Mouse (Mus musculus): Measurements from ENCODE around the gene Zbtb45.
A peak's percentile ranks its signal among the peaks of the same experiment; 100 is the strongest.

Gene Zbtb45

GRCm38 (mm10) chr7:12998851-12999250 is 11.0 kb downstream of the Zbtb45 start, which contains the start of gene Trim28:
Gene Trim28, plus strand, starts transcription at chr7:12999114.
- DNase-seq (ENCODE audit: low spot score in 2 of 2), result no peak

GRCm38 (mm10) chr7:12998053-12998452 is 11.8 kb downstream of the Zbtb45 start, which contains the start of gene Slc27a5:
Gene Slc27a5, minus strand, starts transcription at chr7:12998192.
- DNase-seq (ENCODE audit: low spot score in 2 of 2), result no peak

- DNase-seq (ENCODE audit: low spot score in 2 of 2), result no peak
Observed at GRCm38 (mm10) chr7:12997230-12997629, 12.6 kb downstream of the Zbtb45 start.

- DNase-seq (ENCODE audit: low spot score in 2 of 2), result no peak
Observed at GRCm38 (mm10) chr7:12995862-12996261, 14.0 kb downstream of the Zbtb45 start.

GRCm38 (mm10) chr7:12993148-12993547 is 16.7 kb downstream of the Zbtb45 start:
- DNase-seq (ENCODE audit: low spot score in 2 of 2), result no peak

DNA sequence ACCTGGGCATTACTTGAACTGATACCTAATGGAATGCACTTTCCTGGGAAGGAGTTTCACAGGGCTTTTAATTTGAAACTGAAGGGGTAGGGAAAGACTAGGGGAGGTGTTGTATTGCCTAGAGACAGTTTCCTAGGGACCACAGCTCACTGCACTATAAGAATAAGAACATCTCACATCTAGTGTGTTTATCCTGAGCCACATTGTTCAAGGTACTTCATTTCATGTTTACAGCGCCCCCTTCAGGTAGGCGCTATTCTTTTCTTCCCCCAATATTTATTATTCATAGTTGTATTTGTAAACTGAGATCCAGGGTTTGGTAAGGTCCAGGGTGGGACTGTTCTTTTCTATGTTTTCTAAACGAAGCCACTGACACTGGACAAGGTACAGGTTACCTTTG is 17.6 kb downstream of the Zbtb45 start:
- peak in 1 of 2 experiments; percentile 47 for DNase-seq (ENCODE audit: low spot score in 2 of 2)

GRCm38 (mm10) chr7:12987409-12988189 is 22.2 kb downstream of the Zbtb45 start:
- no peak for DNase-seq (ENCODE audit: low spot score in 2 of 2)

DNA sequence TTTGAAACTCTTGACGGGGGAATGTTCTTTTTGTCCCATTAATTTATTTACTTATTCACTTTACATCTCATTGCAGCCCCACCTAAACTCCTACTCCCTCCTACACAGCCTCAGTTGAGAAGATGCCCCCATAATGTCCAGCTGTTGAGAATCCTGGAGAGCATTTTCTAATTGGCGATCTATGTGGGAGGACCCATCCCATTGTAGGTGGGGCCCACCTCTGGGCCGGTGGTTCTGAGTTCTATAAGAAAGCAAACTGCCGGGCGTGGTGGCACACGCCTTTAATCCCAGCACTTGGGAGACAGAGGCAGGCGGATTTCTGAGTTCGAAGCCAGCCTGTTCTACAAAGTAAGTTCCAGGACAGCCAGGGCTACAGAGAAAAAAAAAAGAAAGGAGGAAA is 22.9 kb downstream of the Zbtb45 start:
- DNase-seq (ENCODE audit: low spot score in 2 of 2), result no peak

DNA sequence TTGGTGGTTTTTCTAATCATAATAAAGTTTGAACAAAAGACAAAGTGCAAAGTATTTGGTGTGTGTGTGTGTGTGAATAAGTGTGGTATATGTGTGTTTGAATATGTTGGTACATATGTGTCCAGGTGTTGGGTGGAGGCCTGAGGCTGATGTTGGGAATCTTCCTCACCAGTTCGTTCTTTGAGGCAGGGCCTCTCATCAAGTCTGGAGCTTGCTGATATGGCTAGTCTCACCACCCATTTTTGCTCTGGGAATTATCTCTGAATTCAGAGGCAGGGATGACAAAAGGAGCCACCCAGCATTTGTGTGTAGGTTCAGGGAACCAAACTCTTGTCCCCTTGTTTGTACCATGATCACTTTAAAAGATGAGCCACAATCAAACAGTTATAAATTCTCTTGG is 24.1 kb downstream of the Zbtb45 start:
- no peak for DNase-seq (ENCODE audit: low spot score in 2 of 2)

GRCm38 (mm10) chr7:12980291-12980690 is 29.5 kb downstream of the Zbtb45 start:
- no peak for DNase-seq (ENCODE audit: low spot score in 2 of 2)

DNA sequence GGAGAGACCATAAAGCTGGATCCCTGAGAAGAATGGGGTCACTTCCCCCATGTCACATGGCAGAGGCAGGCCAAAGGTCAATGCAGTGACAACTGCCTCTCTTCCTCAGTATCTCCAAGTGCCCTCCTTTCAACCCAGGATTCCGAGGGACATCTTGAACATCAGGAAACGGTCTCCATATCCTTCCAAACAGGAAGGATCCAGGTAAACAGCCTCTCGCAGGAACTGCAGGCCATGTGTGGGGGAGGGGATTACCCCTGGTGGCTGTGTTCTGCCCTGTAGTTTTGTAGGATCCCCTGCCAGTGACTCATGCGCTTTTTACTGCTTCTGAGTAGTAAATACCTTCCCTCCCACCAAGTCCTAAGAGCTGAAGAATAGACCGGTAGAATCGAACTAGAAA is 30.1 kb downstream of the Zbtb45 start:
- no peak for DNase-seq (ENCODE audit: low spot score in 2 of 2)

DNA sequence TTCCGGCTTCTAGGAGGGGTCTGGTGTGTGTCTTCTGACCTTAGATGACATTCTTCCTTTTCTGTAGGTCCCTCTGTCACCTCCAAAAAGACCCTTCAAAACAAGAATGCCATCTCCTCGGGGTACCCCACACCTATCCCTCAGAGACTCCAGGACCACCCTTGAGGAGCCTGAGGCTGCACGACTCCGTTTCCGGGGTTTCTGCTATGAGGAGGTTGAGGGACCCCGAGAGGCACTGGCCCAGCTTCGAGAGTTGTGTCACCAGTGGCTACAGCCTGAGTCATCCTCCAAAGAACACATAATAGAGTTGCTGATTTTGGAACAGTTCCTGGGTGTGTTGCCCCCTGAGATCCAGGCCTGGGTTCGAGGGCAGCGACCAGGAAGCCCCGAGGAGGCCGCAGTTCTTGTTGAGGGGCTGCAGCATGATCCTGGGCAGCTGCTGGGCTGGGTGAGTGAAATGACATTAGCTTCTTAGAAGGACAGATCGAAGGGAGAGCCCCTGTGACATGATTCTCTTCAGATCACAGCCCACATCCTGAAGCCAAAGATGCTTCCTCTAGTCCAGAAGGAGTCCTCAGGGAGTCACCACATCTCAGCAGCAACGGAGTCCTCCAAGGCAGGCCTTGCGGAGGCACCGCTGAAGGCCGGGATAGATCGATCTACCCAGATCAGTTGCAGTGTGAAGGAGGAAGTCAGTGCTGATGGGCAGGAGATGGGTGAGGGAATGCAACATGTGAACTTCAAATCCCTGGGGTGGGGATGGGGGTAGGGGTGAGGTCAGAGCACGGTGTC is 30.7 kb downstream of the Zbtb45 start:
- DNase-seq (ENCODE audit: low spot score in 2 of 2), result no peak

DNA sequence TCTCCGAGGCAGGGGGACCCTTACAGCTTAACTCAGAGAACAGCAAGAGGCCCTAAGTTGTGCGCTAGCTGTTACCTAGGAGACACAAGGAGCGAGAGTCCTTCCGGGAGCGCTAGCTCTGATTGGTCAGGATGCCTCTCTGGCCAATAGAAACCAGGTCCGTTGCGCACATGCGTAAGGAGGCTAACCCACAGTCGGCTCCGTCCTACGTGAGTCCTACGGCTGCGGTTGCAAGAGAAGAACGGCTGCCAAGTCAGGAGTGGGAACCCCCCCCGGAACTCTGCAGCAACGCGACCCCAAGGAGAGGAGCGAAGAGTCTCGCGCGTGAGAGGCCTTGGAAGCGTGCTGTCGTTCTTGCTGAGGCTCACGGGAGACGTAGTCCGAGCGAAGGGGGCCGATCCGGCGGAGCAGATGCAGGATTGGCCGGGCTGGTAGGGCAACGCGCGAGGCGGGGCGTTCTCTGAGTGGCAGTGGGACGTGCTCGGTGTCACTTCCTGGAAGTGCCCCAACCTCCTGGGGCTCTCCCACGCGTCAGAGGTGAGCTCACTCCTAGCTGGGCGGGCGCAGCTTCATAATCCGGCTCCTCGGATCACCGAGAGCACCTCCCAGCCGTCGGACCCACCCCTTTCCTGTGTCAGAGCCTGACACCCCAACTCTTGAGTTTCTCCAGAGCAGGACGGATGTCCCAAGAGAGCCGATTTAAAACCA is 32.0 kb downstream of the Zbtb45 start, which contains the start of gene Zfp446:
Gene Zfp446 (plus strand): TSS at position 167 of the 708 bp plus-strand sequence.
- peak; percentile 99 for DNase-seq (ENCODE audit: low spot score in 2 of 2)

DNA sequence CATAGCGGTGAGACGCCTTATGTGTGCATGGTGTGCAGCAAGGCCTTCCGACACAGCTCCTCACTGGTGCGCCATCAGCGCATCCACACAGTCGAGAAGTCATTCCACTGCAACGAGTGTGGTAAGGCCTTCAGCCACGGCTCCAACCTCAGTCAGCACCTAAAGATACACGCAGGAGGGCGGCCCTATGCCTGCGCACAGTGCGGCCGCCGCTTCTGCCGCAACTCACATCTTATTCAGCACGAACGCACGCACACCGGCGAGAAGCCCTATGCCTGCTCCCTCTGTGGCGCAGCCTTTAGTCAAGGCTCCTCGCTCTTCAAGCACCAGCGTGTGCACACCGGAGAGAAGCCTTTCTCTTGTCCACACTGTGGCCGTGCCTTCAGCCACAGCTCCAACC is 38.9 kb downstream of the Zbtb45 start:
- DNase-seq (ENCODE audit: low spot score in 2 of 2), result no peak

DNA sequence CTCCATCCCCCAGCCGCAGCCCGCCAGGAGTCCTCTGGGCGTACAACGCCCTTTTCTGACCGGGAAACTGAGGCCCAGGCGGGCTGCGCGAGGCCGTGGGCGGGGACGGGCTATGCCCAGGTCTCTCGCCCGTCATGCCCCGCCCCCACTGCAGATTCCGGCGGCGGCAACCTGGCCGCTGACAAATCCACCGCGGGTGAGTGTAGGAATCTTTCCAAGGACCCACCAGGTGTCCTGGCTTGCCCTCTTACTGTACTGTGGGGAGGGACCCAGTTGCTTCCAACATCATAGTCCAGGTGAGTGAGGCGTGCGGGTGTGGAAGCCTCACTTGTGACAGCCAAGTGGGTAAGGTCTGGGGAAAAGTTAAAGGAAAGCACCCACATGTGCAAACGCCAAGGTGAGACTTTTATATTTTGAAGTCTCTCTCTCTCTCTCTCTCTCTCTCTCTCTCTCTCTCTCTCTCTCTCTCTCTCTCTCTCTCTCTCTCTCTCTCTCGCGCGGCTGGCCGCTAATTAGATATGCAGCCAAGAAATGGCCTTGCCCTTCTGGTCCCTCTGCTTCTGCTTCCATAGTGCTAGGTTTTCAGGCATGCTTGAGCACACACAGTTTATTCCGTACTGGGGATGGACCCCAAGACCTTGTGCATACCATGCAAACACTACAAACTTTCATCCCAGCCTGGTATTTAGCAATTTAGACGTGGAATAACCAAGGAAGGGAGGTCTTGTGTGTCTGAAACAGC is 43.6 kb downstream of the Zbtb45 start:
- peak; percentile 60 to 69 for DNase-seq (ENCODE audit: low spot score in 2 of 2)

- peak; percentile 91 to 92 for DNase-seq (ENCODE audit: low spot score in 2 of 2)
Observed at GRCm38 (mm10) chr7:12965678-12966091, 44.1 kb downstream of the Zbtb45 start, which contains the start of gene Zfp324. Gene Zfp324, plus strand, starts transcription at chr7:12965838.

- peak; percentile 57 to 74 for DNase-seq (ENCODE audit: low spot score in 2 of 2)
Observed at GRCm38 (mm10) chr7:12961511-12962141, 48.2 kb downstream of the Zbtb45 start.

DNA sequence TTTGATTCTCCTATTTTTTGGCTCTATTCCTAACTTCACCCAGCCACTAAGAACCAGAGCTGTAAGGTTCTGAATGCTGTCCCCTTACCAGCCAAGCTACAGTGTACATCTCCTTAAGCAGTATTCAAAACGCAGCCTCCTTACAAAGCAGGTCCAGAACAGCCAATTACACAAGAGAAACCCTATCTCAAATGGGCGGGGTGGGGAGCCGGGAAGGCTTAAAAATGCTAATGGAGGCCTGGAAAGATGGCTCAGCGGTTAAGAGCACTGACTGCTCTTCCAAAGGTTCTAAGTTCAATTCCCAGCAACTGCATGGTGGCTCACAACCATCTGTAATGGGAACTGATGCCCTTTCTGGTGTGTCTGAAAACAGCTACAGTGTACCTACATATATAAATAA is 50.1 kb downstream of the Zbtb45 start:
- no peak for DNase-seq (ENCODE audit: low spot score in 2 of 2)

- no peak for DNase-seq (ENCODE audit: low spot score in 2 of 2)
Observed at GRCm38 (mm10) chr7:12958948-12959347, 50.9 kb downstream of the Zbtb45 start.

DNA sequence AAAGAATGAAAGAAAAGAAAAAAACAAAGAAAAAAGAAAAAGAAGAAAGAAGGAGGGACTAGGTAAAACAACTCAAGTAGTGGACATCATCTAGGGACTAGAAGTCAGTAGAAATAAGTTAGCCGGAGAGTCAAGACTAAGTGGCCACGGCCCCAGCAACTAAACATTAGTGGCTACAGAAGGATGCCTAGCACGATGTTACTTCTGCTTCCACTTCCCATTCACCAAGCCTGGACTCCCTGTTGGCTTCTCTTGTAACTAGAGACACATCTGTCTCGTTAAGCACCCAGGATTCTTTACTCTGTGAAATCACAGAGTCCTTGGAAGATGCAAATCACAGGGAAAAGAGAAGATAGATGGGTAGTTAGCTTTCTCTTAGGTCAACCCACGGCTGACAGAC is 52.3 kb downstream of the Zbtb45 start:
- DNase-seq (ENCODE audit: low spot score in 2 of 2), result no peak

DNA sequence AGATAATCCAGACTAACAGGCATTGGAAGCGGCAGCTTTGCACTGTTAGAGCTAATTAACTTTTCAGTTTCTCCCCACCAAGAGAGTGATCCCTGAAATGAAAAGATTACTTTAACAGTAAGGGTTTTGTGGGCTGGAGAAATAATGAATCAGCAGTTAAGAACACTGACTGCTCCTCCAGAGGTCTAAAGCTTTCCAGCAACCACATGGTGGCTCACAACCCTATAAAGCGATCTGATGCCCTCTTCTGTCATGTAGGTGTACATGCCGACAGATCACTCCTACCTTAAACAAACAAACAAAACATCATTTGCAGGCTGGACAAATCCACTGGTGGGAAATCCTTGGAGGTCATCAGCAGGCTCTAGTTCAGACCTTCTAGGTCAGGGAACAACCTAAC is 54.9 kb downstream of the Zbtb45 start:
- no peak for DNase-seq (ENCODE audit: low spot score in 2 of 2)

All from spleen, postnatal 36 days (tissue).